Mouse (Mus musculus): ENCODE measurements around the gene Mkln1.
A peak's percentile ranks its signal among the peaks of the same experiment; 100 is the strongest.

The Mkln1 gene

GRCm38 (mm10) chr6:31519001-31519471 lies 120.5 kb downstream of the Mkln1 start:
- no peak for DNase-seq

GRCm38 (mm10) chr6:31520486-31521215 lies 122.1 kb downstream of the Mkln1 start:
- DNase-seq, result no peak

GRCm38 (mm10) chr6:31521491-31522355 lies 123.2 kb downstream of the Mkln1 start:
- DNase-seq, result no peak

GRCm38 (mm10) chr6:31522478-31522877 lies 123.9 kb downstream of the Mkln1 start:
- DNase-seq, result no peak

- no peak for DNase-seq
These were observed 124.5 kb downstream of the Mkln1 start for GRCm38 (mm10) chr6:31523039-31523438.

- no peak for DNase-seq
These were observed 125.1 kb downstream of the Mkln1 start for GRCm38 (mm10) chr6:31523657-31524056.

GRCm38 (mm10) chr6:31524121-31524520 lies 125.6 kb downstream of the Mkln1 start:
- DNase-seq, result no peak

GRCm38 (mm10) chr6:31524647-31525046 lies 126.1 kb downstream of the Mkln1 start:
- no peak for DNase-seq

GRCm38 (mm10) chr6:31525231-31525900 lies 126.8 kb downstream of the Mkln1 start:
- peak; percentile 48 for DNase-seq

- DNase-seq, result no peak
These were observed 128.4 kb downstream of the Mkln1 start for GRCm38 (mm10) chr6:31526929-31527328.

GRCm38 (mm10) chr6:31527897-31528296 lies 129.4 kb downstream of the Mkln1 start:
- DNase-seq, result peak; percentile 35

GRCm38 (mm10) chr6:31528339-31528738 lies 129.8 kb downstream of the Mkln1 start:
- no peak for DNase-seq

- DNase-seq, result no peak
These were observed 133.3 kb downstream of the Mkln1 start for GRCm38 (mm10) chr6:31531880-31532279.

- DNase-seq, result no peak
These were observed 136.2 kb downstream of the Mkln1 start for GRCm38 (mm10) chr6:31534705-31535104.

- no peak for DNase-seq
These were observed 138.7 kb downstream of the Mkln1 start for GRCm38 (mm10) chr6:31537193-31537592.

GRCm38 (mm10) chr6:31538112-31538511 lies 139.6 kb downstream of the Mkln1 start:
- DNase-seq, result no peak

GRCm38 (mm10) chr6:31540018-31540417 lies 141.5 kb downstream of the Mkln1 start:
- no peak for DNase-seq

- DNase-seq, result no peak
These were observed 145.8 kb downstream of the Mkln1 start for GRCm38 (mm10) chr6:31544318-31544717.

- DNase-seq, result no peak
These were observed 151.0 kb downstream of the Mkln1 start for GRCm38 (mm10) chr6:31549361-31550051.

- no peak for DNase-seq
These were observed 152.5 kb downstream of the Mkln1 start for GRCm38 (mm10) chr6:31550876-31551532.

GRCm38 (mm10) chr6:31556460-31557100 lies 158.0 kb downstream of the Mkln1 start:
- no peak for DNase-seq
